Mouse (Mus musculus) common myeloid progenitor, adult 5-6 weeks (primary cell): ENCODE measurements around the gene Ccl3. TPM values are rescaled to one million over a fixed set of nuclear protein-coding genes. Genes with fewer than 3 reads are reported as not detected.

ENCODE experiments used
- ATAC-seq: replicated peaks from 2 replicates; pipeline ENCODE4 v1.8.0; 2016; ENCODE audit warnings: low read depth, mild to moderate bottlenecking, moderate TSS enrichment, inconsistent platforms; ENCODE audit not compliant: poor library complexity, severe bottlenecking
- total RNA-seq: library from RNA; stranded (forward); fragments of 200-1000, 187-1606 nt; gene quantifications from 2 replicates; pipeline ENCODE4 v1.2.3, GENCODE M21; 2017

Ccl3 gene
- total RNA-seq, result 183 and 212 TPM in 2 replicates

GRCm38 (mm10) chr11:83649305-83649841 lies at the start of gene Ccl3:
Gene Ccl3 (minus strand): TSS chr11:83649355.
- peak; percentile 79 for ATAC-seq

GRCm38 (mm10) chr11:83692008-83692407 lies 42.9 kb upstream of the Ccl3 start:
- no peak for ATAC-seq

GRCm38 (mm10) chr11:83689918-83690317 lies 40.8 kb upstream of the Ccl3 start:
- ATAC-seq, result no peak

GRCm38 (mm10) chr11:83675665-83676064 lies 26.5 kb upstream of the Ccl3 start:
- no peak for ATAC-seq

DNA sequence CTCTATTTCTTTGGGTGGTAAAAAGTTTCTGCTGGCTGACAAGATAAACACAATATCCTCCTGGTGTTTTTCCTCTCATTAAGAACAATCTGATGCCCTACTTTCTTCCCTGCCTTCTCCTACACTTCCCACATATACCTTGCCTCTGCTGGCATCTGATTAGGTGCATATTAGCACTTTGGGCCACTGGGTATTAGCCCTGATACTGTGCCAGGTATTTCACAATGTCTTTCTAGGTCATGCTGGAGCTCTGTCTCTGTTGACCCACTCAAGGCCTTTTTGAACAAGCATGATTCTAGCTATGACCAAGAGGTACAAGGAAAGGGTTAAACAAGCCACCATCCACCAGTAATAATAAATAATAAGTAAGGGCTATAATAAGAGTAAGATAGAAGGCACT lies 22.6 kb upstream of the Ccl3 start:
- ATAC-seq, result no peak

DNA sequence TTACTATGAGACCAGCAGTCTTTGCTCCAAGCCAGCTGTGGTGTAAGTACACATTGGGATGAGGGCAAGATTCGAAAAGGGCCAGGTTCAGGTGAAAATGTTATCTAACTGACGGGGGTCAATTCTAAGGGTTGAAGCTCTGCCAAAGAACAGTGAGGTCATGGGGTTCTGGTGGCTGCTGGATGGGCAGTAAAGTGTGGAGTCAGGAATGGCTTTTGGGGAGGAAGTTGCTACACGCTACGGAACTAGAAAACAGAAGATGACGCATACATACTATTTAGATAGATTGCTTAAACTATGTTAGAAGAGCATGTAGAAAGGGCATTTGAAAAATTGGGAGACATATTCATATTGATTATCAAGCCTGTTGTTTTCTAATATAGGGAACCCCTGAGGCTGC lies 14.4 kb upstream of the Ccl3 start:
- ATAC-seq, result 0 out of 2 replicates have a peak, but pooled peaks have one; percentile 26

- ATAC-seq, result peak; percentile 82
These were observed 13.0 kb upstream of the Ccl3 start, which contains the start of gene Ccl4 for GRCm38 (mm10) chr11:83662204-83662603. Gene Ccl4 (plus strand): TSS chr11:83662584.

DNA sequence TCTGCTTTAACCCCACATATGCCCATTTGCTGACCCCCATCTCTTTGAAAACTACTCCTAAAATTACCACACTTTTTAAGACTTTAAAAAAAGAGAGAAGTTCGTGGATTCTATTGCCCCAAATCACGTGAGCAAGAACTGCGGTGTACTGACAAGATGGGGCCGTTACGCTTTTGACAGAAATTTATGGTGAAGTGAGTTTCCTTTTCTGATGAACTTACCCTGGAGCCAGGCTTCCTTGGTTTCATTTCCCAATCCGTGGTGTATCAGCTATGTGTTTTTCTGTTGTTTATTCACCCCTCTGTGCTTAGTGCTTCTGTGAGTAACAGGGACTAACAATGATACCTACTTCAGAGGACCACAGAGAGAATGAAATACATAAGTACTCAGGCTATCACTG lies 9.6 kb upstream of the Ccl3 start:
- peak; percentile 46 for ATAC-seq

DNA sequence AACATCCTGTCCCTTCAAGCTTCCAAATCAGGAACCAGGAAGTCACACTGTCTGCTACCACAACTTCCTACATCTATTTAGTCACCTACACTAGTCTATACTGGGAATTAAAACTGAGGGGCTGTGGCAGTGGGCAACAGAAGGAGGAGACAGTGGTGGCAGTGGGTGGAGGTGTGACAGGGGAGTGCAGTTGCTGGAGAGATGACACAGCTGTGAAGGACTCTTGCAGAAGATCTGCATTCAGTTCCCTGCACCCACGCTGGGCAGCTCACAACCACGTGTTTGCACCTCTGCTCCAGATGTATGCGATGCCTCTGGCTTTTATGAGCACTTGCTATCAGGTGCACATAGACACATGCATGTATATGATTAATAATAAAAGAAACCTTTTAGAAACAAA lies 8.4 kb upstream of the Ccl3 start:
- ATAC-seq, result no peak

DNA sequence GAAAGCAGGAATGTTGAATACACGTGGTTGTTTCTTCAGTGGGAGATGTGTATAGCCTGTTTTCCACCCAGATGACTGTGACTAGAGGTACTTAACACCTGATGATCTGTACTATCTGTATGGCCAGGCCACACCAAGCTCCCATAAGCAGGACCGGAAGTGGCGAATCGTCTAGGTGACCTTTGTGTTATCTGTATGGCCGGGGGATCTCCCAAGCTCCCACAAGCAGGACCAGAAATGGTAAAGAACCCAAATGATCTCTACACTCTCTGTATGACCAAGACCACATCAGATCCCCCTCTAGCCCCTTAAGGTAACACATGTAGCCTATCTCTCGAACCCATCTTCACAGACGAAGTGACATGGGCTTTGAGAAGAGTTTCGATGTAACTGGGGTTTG lies 5.5 kb upstream of the Ccl3 start:
- ATAC-seq, result no peak

DNA sequence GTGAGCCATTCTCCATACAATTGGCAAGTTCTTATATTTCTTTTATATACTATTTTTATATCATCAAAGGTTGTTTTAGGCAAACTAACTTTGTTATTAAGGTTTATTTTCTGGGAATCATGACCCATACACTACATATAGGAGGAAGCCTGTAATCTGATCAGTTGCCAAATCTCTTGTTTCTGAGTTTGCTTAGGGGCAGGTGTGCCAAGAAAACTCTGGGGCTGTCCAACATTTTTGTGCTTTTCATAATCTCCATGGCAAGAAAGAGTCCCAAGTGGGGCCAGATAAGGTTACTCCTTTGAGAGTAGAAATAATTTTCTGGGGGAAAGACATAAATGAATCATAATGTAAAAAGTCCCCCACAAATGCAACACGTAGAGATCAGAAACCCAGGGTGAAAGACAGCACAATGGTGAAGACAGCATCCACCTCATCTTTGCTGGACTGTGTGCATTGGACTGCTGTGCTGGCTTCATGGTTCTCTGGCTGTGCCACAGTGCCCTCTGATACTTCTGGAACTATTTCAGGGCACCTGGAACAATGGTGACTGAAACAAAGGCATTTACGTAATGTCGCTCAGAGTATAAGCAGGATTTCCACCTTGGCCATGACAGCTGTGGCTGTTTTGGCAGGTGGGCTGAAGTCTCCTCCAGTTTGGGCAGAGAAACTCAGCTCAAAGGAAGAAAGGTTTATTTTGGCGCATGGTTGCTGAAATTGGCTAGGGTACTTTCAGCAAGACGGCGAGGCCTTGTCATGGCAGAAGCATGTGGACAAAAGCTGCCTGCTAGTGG lies 2.6 kb downstream of the Ccl3 start:
- ATAC-seq, result no peak

- ATAC-seq, result no peak
These were observed 3.6 kb downstream of the Ccl3 start, which contains the start of gene Rpl9-ps1 for GRCm38 (mm10) chr11:83645521-83645920. Gene Rpl9-ps1 (minus strand): TSS chr11:83645621.

DNA sequence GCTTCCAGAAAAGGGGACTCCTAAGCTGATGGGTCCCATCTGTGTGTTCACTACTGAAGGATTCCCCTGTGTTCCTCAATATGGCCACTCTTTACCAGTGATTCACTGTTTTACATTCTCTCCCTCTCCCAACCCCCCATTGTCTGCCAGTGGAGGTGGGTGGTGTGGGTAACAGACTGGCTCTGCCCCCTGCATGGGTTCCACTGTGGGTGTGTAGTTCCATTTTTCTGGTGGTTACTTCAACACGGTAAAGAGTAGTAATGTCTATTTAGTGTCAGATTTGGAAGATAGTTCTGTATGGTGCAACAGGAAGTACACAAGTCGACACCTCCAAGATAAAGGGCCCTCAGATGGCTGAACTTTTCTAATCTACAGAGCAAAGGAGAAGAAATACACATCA lies 7.9 kb downstream of the Ccl3 start:
- 0 out of 2 replicates have a peak, but pooled peaks have one; percentile 1 for ATAC-seq

DNA sequence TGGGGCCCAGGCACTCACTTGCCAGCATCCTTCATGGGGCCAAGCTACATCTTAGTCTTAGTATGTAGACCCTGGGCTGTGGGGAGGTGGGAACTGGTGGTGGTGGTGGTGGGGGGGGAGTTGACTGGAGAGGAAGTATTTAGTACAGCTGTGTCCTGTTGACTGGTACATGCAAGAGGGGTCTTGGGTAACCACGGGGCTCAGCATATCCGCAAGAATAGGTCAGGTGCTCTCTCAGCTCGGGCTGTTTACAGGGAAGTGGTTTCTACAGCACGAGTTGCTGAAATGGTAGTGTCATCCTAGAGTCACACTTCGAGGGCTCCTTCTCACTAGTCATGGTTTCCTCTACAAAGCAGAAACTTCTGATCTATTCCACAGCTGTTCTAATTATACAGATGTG lies 9.0 kb downstream of the Ccl3 start:
- ATAC-seq, result peak; percentile 85

DNA sequence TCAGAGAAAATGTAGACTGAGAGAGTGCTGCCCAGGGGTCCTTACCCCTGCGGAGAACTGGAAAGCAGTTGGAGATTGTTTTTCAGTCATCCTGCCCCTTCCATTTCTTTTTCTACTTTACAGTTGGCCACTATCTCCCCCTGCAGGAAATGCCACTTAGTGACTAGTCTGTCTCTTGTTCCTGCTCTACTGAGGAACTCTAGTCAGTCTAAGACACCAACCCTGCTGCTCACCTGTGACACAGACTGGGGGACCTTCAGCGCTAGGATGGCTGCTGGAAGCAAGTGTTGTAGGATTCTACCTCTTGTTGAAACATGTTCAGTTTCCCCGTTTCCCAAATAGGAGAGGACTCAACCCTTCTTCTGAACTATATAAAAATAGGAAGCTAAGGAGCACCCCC lies 9.6 kb downstream of the Ccl3 start:
- peak; percentile 50 for ATAC-seq

GRCm38 (mm10) chr11:83638934-83639333 lies 10.2 kb downstream of the Ccl3 start:
- ATAC-seq, result no peak

DNA sequence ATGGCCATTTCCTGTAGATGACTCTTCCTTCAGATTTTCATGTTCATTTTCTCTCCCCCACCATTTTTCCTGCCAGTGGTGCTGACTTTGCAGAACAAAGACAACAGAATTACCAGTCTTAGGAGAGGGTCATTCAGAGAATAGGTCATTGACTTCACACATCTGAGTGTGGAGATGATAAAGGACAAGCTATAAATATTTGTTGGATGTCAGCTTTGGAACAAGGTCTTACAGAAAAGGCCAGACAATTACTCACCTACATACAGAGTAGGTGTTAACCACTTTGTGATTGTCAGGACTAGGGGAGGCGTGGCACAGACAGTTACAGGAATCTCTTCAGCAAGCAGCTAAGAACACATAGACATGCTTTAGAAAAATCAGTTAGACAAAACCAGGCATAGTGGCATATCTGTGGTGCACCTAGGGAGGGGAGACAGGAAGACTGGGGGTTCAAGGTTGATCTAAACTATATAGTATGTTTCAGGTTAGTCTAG lies 12.4 kb downstream of the Ccl3 start:
- ATAC-seq, result no peak

- ATAC-seq, result no peak
These were observed 14.3 kb downstream of the Ccl3 start for GRCm38 (mm10) chr11:83634898-83635297.

GRCm38 (mm10) chr11:83634425-83634824 lies 14.7 kb downstream of the Ccl3 start:
- no peak for ATAC-seq

GRCm38 (mm10) chr11:83632744-83633143 lies 16.4 kb downstream of the Ccl3 start:
- ATAC-seq, result peak; percentile 81

- no peak for ATAC-seq
These were observed 18.1 kb downstream of the Ccl3 start for GRCm38 (mm10) chr11:83631065-83631464.
